Mouse (Mus musculus) myocyte (in vitro differentiated cells): ENCODE results near the gene Ddx20. TPM values are rescaled to one million over a fixed set of nuclear protein-coding genes. Genes with fewer than 3 reads are reported as not detected.

ENCODE experiments used
- H3K27me3 ChIP-seq: one replicate; pipeline ENCODE4 v1.6.1; 2011; ENCODE audit not compliant: control insufficient read depth, insufficient read depth, insufficient read length
- H3K36me3 ChIP-seq: one replicate; pipeline ENCODE4 v1.6.1; 2011; ENCODE audit not compliant: control insufficient read depth, insufficient read depth
- H3K4me2 ChIP-seq: one replicate; pipeline ENCODE4 v1.6.1; 2011; ENCODE audit warnings: low read depth, control low read depth
- H3K4me3 ChIP-seq: one replicate; pipeline ENCODE4 v1.5.1; 2011; ENCODE audit warnings: mild to moderate bottlenecking, control low read depth, moderate library complexity
- H3K79me2 ChIP-seq: one replicate; pipeline ENCODE4 v1.6.1; 2011; ENCODE audit not compliant: control insufficient read depth, insufficient read depth
- H3ac ChIP-seq: one replicate; pipeline ENCODE4 v1.6.1; 2011; ENCODE audit not compliant: control insufficient read depth, insufficient read length
- CEBPB ChIP-seq: IDR thresholded peaks from 2 replicates; pipeline ENCODE4 v1.6.1; 2011; ENCODE audit warnings: mild to moderate bottlenecking, moderate library complexity; ENCODE audit not compliant: poor library complexity, insufficient read depth, severe bottlenecking
- E2F4 ChIP-seq: IDR thresholded peaks from one replicate; pipeline ENCODE4 v1.6.1; 2011; ENCODE audit warnings: mild to moderate bottlenecking, control low read depth, moderate library complexity; ENCODE audit not compliant: insufficient read depth
- MAX ChIP-seq: IDR thresholded peaks from one replicate; pipeline ENCODE4 v1.6.1; 2011; ENCODE audit warnings: low read depth, mild to moderate bottlenecking, control low read depth
- MYOD1 ChIP-seq, 3 experiments: IDR thresholded peaks; one replicate each; pipeline ENCODE4 v1.6.1; 2011; ENCODE audit warnings: control low read depth in 2 of 3, low read depth in 2 of 3, mild to moderate bottlenecking in 2 of 3, moderate library complexity in 1 of 3; ENCODE audit not compliant: insufficient read length in 2 of 3, control insufficient read depth in 1 of 3
- MYOG ChIP-seq, 3 experiments: IDR thresholded peaks; one replicate each; pipeline ENCODE4 v1.6.1; 2011; ENCODE audit warnings: control low read depth in 2 of 3, low read depth in 2 of 3, mild to moderate bottlenecking in 2 of 3; ENCODE audit not compliant: insufficient read length in 2 of 3, control insufficient read depth in 1 of 3, insufficient read depth in 1 of 3
- POLR2A ChIP-seq: IDR thresholded peaks from one replicate; pipeline ENCODE4 v1.6.1; 2011; ENCODE audit warnings: low read depth, mild to moderate bottlenecking, control low read depth, moderate library complexity; ENCODE audit not compliant: insufficient read length
- POLR2AphosphoS2 ChIP-seq: IDR thresholded peaks from one replicate; pipeline ENCODE4 v1.6.1; 2011; ENCODE audit warnings: low read depth, control low read depth; ENCODE audit not compliant: insufficient read length
- REST ChIP-seq: IDR thresholded peaks from one replicate; pipeline ENCODE4 v1.6.1; 2011; ENCODE audit warnings: mild to moderate bottlenecking, control low read depth, moderate library complexity; ENCODE audit not compliant: insufficient read depth, insufficient read length
- SRF ChIP-seq: IDR thresholded peaks from one replicate; pipeline ENCODE4 v1.6.1; 2011; ENCODE audit warnings: low read depth; ENCODE audit not compliant: control insufficient read depth, insufficient read length
- TCF12 ChIP-seq: IDR thresholded peaks from one replicate; pipeline ENCODE4 v1.6.1; 2011; ENCODE audit warnings: mild to moderate bottlenecking, control low read depth; ENCODE audit not compliant: poor library complexity, insufficient read depth, severe bottlenecking
- TCF3 ChIP-seq: IDR thresholded peaks from one replicate; pipeline ENCODE4 v1.6.1; 2011; ENCODE audit warnings: low read depth, control low read depth; ENCODE audit not compliant: insufficient read length
- USF1 ChIP-seq: IDR thresholded peaks from one replicate; pipeline ENCODE4 v1.6.1; 2011; ENCODE audit warnings: low read depth, mild to moderate bottlenecking, control low read depth, moderate library complexity
- polyA plus RNA-seq: library from polyadenylated mRNA; unstranded; fragments of >200 nt; fragmentation: generic; extraction: Trizol; gene quantifications from one replicate; pipeline ENCODE4 v1.2.1, GENCODE M21; 2012; ENCODE audit warnings: missing spikeins

Ddx20 gene
- polyA plus RNA-seq = 7.5 TPM

GRCm38 (mm10) chr3:105687324-105688060 is at the start of gene Ddx20:
Gene Ddx20, minus strand, starts transcription at chr3:105687574.
- TF ChIP-seq MYOG (IDR thresholded peaks at IDR 0.05; ENCODE audit: control insufficient read depth in 1 of 3, insufficient read depth in 1 of 3, insufficient read length in 2 of 3, low read depth in 2 of 3) = peak in 1 of 3 experiments; percentile 50
- no peak for TF ChIP-seq MAX
- peak in 1 of 3 experiments; percentile 30 for TF ChIP-seq MYOD1 (IDR thresholded peaks at IDR 0.05; ENCODE audit: control insufficient read depth in 1 of 3, insufficient read length in 2 of 3, low read depth in 2 of 3)
- peak; percentile 76 for TF ChIP-seq E2F4
- no peak for TF ChIP-seq REST
- TF ChIP-seq USF1 = no peak
- TF ChIP-seq POLR2AphosphoS2 = peak; percentile 51
- TF ChIP-seq CEBPB = no peak
- no peak for TF ChIP-seq TCF12
- TF ChIP-seq SRF = no peak
- no peak for TF ChIP-seq TCF3
- TF ChIP-seq POLR2A = peak; percentile 76
- Histone ChIP-seq H3K4me3 (peak within 1 kb of the TSS; percentile 38), H3K4me2 (peak within 1 kb of the TSS; percentile 85), H3ac (peak within 1 kb of the TSS; percentile 86), H3K36me3 (peaks cover 16% of the 10 kb centered on the region), H3K79me2 (peaks cover 14% of the 10 kb centered on the region), H3K27me3 (no peaks in the 10 kb centered on the region)

- TF ChIP-seq POLR2AphosphoS2 (no peak), TCF3 (no peak), MAX (no peak), SRF (no peak), MYOG (IDR thresholded peaks at IDR 0.05; ENCODE audit: control insufficient read depth in 1 of 3, insufficient read depth in 1 of 3, insufficient read length in 2 of 3, low read depth in 2 of 3) (no peak), USF1 (no peak)
- no peaks in the 10 kb centered on the region for H3K79me2 ChIP-seq
- H3K4me2 ChIP-seq = no peak overlapping the region
- H3K4me3 ChIP-seq = no peak overlapping the region
- peaks cover 29% of the 10 kb centered on the region for H3K36me3 ChIP-seq
- no peak overlapping the region for H3ac ChIP-seq
- H3K27me3 ChIP-seq = no peaks in the 10 kb centered on the region
Measured at GRCm38 (mm10) chr3:105737070-105737469, 49.7 kb upstream of the Ddx20 start.

- no peak overlapping the region for H3K4me2 ChIP-seq
- H3K79me2 ChIP-seq = no peaks in the 10 kb centered on the region
- no peaks in the 10 kb centered on the region for H3K27me3 ChIP-seq
- TF ChIP-seq TCF12 (no peak), MYOG (IDR thresholded peaks at IDR 0.05; ENCODE audit: control insufficient read depth in 1 of 3, insufficient read depth in 1 of 3, insufficient read length in 2 of 3, low read depth in 2 of 3) (no peak), MYOD1 (IDR thresholded peaks at IDR 0.05; ENCODE audit: control insufficient read depth in 1 of 3, insufficient read length in 2 of 3, low read depth in 2 of 3) (no peak), REST (no peak), POLR2A (no peak), MAX (no peak)
- H3K36me3 ChIP-seq = peaks cover 31% of the 10 kb centered on the region
- H3ac ChIP-seq = no peak overlapping the region
- no peak overlapping the region for H3K4me3 ChIP-seq
Measured at GRCm38 (mm10) chr3:105736148-105736547, 48.8 kb upstream of the Ddx20 start.

GRCm38 (mm10) chr3:105735285-105735684 is 47.9 kb upstream of the Ddx20 start:
- Histone ChIP-seq H3K27me3 (no peaks in the 10 kb centered on the region), H3K79me2 (no peaks in the 10 kb centered on the region), H3K36me3 (peaks cover 34% of the 10 kb centered on the region), H3K4me2 (no peak overlapping the region), H3ac (no peak overlapping the region), H3K4me3 (no peak overlapping the region)
- TF ChIP-seq CEBPB (no peak), MYOG (IDR thresholded peaks at IDR 0.05; ENCODE audit: control insufficient read depth in 1 of 3, insufficient read depth in 1 of 3, insufficient read length in 2 of 3, low read depth in 2 of 3) (no peak), MAX (no peak), REST (no peak), MYOD1 (IDR thresholded peaks at IDR 0.05; ENCODE audit: control insufficient read depth in 1 of 3, insufficient read length in 2 of 3, low read depth in 2 of 3) (no peak), TCF3 (no peak), E2F4 (no peak), POLR2AphosphoS2 (no peak), SRF (no peak), USF1 (no peak), POLR2A (no peak), TCF12 (no peak)

- no peak overlapping the region for H3K4me2 ChIP-seq
- no peaks in the 10 kb centered on the region for H3K27me3 ChIP-seq
- TF ChIP-seq POLR2A = no peak
- no peak for TF ChIP-seq MYOD1 (IDR thresholded peaks at IDR 0.05; ENCODE audit: control insufficient read depth in 1 of 3, insufficient read length in 2 of 3, low read depth in 2 of 3)
- no peak for TF ChIP-seq REST
- TF ChIP-seq USF1 = no peak
- no peak for TF ChIP-seq POLR2AphosphoS2
- TF ChIP-seq MAX = no peak
- TF ChIP-seq SRF = no peak
- no peak for TF ChIP-seq TCF3
- no peak for TF ChIP-seq TCF12
- TF ChIP-seq CEBPB = no peak
- TF ChIP-seq E2F4 = no peak
- TF ChIP-seq MYOG (IDR thresholded peaks at IDR 0.05; ENCODE audit: control insufficient read depth in 1 of 3, insufficient read depth in 1 of 3, insufficient read length in 2 of 3, low read depth in 2 of 3) = no peak
- H3K36me3 ChIP-seq = peaks cover 32% of the 10 kb centered on the region
- no peaks in the 10 kb centered on the region for H3K79me2 ChIP-seq
- no peak overlapping the region for H3K4me3 ChIP-seq
- no peak overlapping the region for H3ac ChIP-seq
Measured at GRCm38 (mm10) chr3:105733538-105733937, 46.2 kb upstream of the Ddx20 start.
